Mouse (Mus musculus): ENCODE measurements around the gene Tcl1b2.

- TF ChIP-seq CTCF (IDR thresholded peaks at IDR 0.05) (no peak), EP300 (IDR thresholded peaks at IDR 0.05; ENCODE audit: insufficient read depth, low read depth, low read length) (no peak)
Observed at GRCm38 (mm10) chr12:105126516-105126915, 19.3 kb upstream of the Tcl1b2 start.
